Mouse (Mus musculus) adrenal gland, postnatal 4 days (tissue): ENCODE data around the gene Crtc1. TPM values are rescaled to one million over a fixed set of nuclear protein-coding genes. Genes with fewer than 3 reads are reported as not detected.

Source experiments
- DNase-seq, 2 experiments: peaks; one replicate each; pipeline ENCODE4 v3.0.0; 2021 to 2022; ENCODE audit warnings: low spot score in 2 of 2, mixed read lengths in 2 of 2
- total RNA-seq, 2 experiments: library from RNA; stranded (reverse); gene quantifications; 2 replicates each; pipeline ENCODE4 v1.2.3; 2021

Gene Crtc1
- total RNA-seq, 2 experiments from 2014 or later, result 33.2 to 34.5 TPM

GRCm38 (mm10) chr8:70426300-70426907, 13.0 kb downstream of the Crtc1 start:
- DNase-seq, result no peak

- no peak for DNase-seq
Measured at GRCm38 (mm10) chr8:70422722-70423121, 16.7 kb downstream of the Crtc1 start.

- DNase-seq, result no peak
Measured at GRCm38 (mm10) chr8:70421349-70422104, 17.9 kb downstream of the Crtc1 start.

- DNase-seq, result no peak
Measured at GRCm38 (mm10) chr8:70419879-70420643, 19.3 kb downstream of the Crtc1 start.

- no peak for DNase-seq
Measured at GRCm38 (mm10) chr8:70418954-70419353, 20.4 kb downstream of the Crtc1 start.

- DNase-seq, result no peak
Measured at GRCm38 (mm10) chr8:70417914-70418313, 21.5 kb downstream of the Crtc1 start.

- no peak for DNase-seq
Measured at GRCm38 (mm10) chr8:70416941-70417340, 22.4 kb downstream of the Crtc1 start.

GRCm38 (mm10) chr8:70415540-70416451, 23.6 kb downstream of the Crtc1 start:
- peak in 1 of 2 experiments; percentile 31 for DNase-seq

- DNase-seq, result no peak
Measured at GRCm38 (mm10) chr8:70414310-70414946, 25.0 kb downstream of the Crtc1 start.

GRCm38 (mm10) chr8:70410281-70410680, 29.1 kb downstream of the Crtc1 start:
- DNase-seq, result no peak

- no peak for DNase-seq
Measured at GRCm38 (mm10) chr8:70409455-70409871, 29.9 kb downstream of the Crtc1 start.

GRCm38 (mm10) chr8:70409019-70409418, 30.4 kb downstream of the Crtc1 start:
- DNase-seq, result no peak

GRCm38 (mm10) chr8:70408301-70408700, 31.1 kb downstream of the Crtc1 start:
- no peak for DNase-seq

- DNase-seq, result no peak
Measured at GRCm38 (mm10) chr8:70406427-70407069, 32.8 kb downstream of the Crtc1 start.

- no peak for DNase-seq
Measured at GRCm38 (mm10) chr8:70405189-70405588, 34.2 kb downstream of the Crtc1 start.

GRCm38 (mm10) chr8:70404212-70404611, 35.2 kb downstream of the Crtc1 start:
- no peak for DNase-seq

- DNase-seq, result no peak
Measured at GRCm38 (mm10) chr8:70397611-70398563, 41.5 kb downstream of the Crtc1 start.

- DNase-seq, result no peak
Measured at GRCm38 (mm10) chr8:70396184-70396583, 43.2 kb downstream of the Crtc1 start.

- DNase-seq, result no peak
Measured at GRCm38 (mm10) chr8:70395649-70396048, 43.7 kb downstream of the Crtc1 start.
